Mouse (Mus musculus): ENCODE measurements around the gene Camkmt. TPM values are rescaled to one million over a fixed set of nuclear protein-coding genes. Genes with fewer than 3 reads are reported as not detected.

Camkmt gene
- polyA plus RNA-seq, 1 experiment from 2014 or later = 11.4 TPM

- no peaks in the 10 kb centered on the region for H3K9me3 ChIP-seq (ENCODE audit: control insufficient read depth, low read length)
- no peak overlapping the region for H3K4me3 ChIP-seq (ENCODE audit: low read depth, low read length)
- ATAC-seq (ENCODE audit: insufficient number of reproducible peaks, low FRiP score, low TSS enrichment, low read depth) (no peak), DNase-seq (ENCODE audit: low spot score) (no peak)
- no peaks in the 10 kb centered on the region for H3K4me1 ChIP-seq (ENCODE audit: control insufficient read depth, insufficient read depth, low read length)
- WGBS = 77% methylated on average over 15 of the region's 15 CpGs
- H3K27ac ChIP-seq (replicated peaks; ENCODE audit: low read depth, low read length) = no peak overlapping the region
- H3K27me3 ChIP-seq (ENCODE audit: control insufficient read depth, insufficient read depth, low read length) = no peaks in the 10 kb centered on the region
- no peaks in the 10 kb centered on the region for H3K36me3 ChIP-seq (ENCODE audit: control insufficient read depth, insufficient read depth, low read length)
- no peak overlapping the region for H3K9ac ChIP-seq (ENCODE audit: low read length)
- H3K4me2 ChIP-seq (ENCODE audit: low read depth, severe bottlenecking) = no peak overlapping the region
Measured at GRCm38 (mm10) chr17:85506206-85507088, 416.1 kb downstream of the Camkmt start.

DNA sequence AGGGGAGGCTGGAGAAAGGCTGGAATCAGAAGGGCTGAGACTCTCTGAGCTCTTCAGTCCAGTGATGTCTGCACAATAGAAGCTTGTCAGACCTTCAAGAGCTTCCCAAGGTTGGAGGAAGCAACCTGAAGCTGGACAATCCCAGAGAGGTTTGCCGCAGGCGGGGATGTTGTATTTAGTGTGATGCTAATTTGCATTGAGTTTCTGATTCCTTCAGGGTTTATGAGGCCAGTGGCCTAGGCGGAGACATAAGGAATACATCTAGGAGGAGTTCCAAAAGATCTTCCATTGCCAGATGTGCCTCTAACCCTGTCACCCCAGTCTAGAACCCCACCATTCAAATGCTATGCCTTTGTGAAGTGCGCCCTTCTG, 416.7 kb downstream of the Camkmt start:
- H3K27me3 ChIP-seq (ENCODE audit: control insufficient read depth, insufficient read depth, low read length) = no peaks in the 10 kb centered on the region

More for the DNA sequence above, 416.7 kb downstream of the Camkmt start:
- ATAC-seq (ENCODE audit: insufficient number of reproducible peaks, low FRiP score, low TSS enrichment, low read depth) (no peak), DNase-seq (ENCODE audit: low spot score) (no peak)
- Histone ChIP-seq H3K27ac (replicated peaks; ENCODE audit: low read depth, low read length) (no peak overlapping the region), H3K36me3 (ENCODE audit: control insufficient read depth, insufficient read depth, low read length) (no peaks in the 10 kb centered on the region), H3K9ac (ENCODE audit: low read length) (no peak overlapping the region), H3K4me3 (ENCODE audit: low read depth, low read length) (no peak overlapping the region), H3K4me2 (ENCODE audit: low read depth, severe bottlenecking) (no peak overlapping the region), H3K4me1 (ENCODE audit: control insufficient read depth, insufficient read depth, low read length) (no peaks in the 10 kb centered on the region), H3K9me3 (ENCODE audit: control insufficient read depth, low read length) (no peaks in the 10 kb centered on the region)
- WGBS = 92% methylated on average over 4 of the region's 4 CpGs

Other genes starting within 250 kb of the Camkmt start
- gene Ppm1b, start 133.8 kb upstream of the Camkmt start, polyA plus RNA-seq (2014; fragmentation: Nextera tagmentation; extraction: Ambion mirVana) = 81.6 and 87.4 TPM in 2 replicates
- 0.16 and 0.44 TPM in 2 replicates for gene Slc3a1, start 62.2 kb upstream of the Camkmt start, polyA plus RNA-seq (2014; fragmentation: Nextera tagmentation; extraction: Ambion mirVana)
- gene Prepl, start 311 bp upstream of the Camkmt start, polyA plus RNA-seq (2014; fragmentation: Nextera tagmentation; extraction: Ambion mirVana) = 35.3 and 37.6 TPM in 2 replicates

Measured in limb, embryonic 11.5 days (tissue).